Mouse (Mus musculus): ENCODE results near the gene Hgd.

The Hgd gene

GRCm38 (mm10) chr16:37579994-37580393 is at the start of gene Hgd:
TSS of gene Hgd (plus strand) at chr16:37580153.
- no peak for DNase-seq

GRCm38 (mm10) chr16:37530170-37530569 is 49.8 kb upstream of the Hgd start:
- DNase-seq, result no peak

GRCm38 (mm10) chr16:37532046-37532445 is 47.9 kb upstream of the Hgd start:
- DNase-seq, result no peak

DNA sequence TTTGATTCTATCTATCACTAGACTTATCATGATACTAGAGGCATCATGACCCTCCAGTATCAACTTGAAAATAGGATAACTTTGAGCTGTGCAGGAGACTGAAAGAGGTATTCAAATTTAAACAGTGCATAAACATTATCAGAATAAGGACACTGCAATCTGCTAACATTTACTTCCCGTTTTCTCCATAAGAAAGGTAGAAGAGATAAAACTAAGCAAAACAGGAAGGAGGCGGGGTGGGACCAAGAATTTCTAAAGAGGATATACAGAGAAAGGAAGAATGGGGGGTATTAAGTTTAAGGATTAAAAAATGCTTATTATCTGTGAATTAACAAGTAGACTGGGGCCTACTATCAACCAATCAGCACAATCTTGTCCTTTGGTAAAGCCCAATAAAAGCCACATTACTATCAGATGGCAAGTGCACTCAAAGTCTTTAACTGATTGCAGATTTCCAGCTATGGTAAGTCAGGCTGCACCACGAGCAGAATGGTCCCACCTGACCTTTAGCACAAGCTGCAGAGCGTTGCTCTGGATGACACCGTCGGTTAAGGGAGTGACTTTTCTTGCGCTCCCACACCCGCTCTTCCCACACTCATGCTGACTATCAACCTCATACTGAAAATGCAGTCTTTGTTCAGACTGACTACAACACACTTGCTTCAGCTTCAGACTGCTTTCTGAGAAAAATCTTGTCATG is 46.4 kb upstream of the Hgd start:
- no peak for DNase-seq

DNA sequence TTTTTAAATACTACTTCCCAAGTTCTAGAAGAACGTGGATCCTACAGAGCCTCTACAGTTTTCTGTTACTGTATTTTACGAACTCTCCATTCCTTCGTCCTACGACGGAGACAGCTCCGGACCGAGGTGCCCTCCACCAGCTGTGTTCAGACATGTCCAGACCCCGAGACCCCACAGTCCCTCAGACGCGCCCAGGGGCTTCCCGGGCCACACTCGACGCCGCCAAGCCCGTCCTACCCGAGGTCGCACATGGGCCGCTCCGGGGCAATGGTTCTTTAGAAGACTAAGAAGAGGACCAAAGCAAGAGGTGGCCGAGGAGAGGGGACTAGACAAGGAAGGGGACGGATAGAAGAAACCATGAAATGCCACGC is 40.7 kb upstream of the Hgd start:
- no peak for DNase-seq

GRCm38 (mm10) chr16:37539611-37540580 is 40.1 kb upstream of the Hgd start, which contains the start of the genes Gtf2e1 and Rabl3:
TSS of gene Gtf2e1 (minus strand) at chr16:37539789.
TSS of gene Rabl3 (plus strand) at chr16:37539885.
- DNase-seq, result peak; percentile 98

DNA sequence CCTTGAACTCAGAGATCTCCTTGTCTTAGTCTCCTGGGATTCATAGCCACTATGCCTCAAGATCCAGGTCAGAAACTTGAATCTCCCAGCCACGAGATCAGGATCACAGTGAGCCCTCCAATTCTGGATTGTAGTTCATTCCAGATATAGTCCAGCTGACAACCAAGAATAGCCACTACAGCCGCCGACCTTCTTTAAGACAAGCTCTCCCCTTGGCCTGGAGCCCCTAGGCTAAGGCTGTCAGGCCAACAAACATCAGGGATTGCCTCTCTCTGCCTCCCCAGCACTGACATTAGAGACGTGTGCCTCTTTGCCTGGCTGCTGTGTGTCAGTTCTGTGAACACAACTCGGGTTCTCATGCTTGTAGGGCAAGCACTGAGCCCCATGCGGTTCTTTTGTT is 39.2 kb upstream of the Hgd start:
- DNase-seq, result peak; percentile 40

DNA sequence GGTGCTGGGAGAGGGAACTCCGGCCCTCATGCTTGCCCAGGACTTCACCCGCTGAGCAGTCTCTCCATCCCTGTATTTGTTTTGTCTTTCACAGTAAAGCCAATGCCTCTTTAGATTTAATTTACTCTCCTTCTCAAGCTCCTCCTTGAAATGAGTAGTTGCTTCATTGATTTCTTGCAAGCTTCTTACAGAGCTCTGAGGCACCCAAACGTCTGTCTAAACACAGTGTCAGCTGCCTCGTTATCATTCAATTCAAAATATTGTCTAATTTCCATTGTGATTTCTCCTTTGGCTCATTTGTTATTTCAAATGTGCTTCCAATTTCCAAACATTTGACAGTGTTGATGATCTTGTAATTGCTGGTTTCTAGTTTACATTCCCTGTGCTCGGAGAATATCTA is 33.6 kb upstream of the Hgd start:
- no peak for DNase-seq

GRCm38 (mm10) chr16:37550266-37550665 is 29.7 kb upstream of the Hgd start:
- no peak for DNase-seq

- DNase-seq, result no peak
These were observed 29.0 kb upstream of the Hgd start for GRCm38 (mm10) chr16:37550981-37551380.

GRCm38 (mm10) chr16:37552824-37553223 is 27.1 kb upstream of the Hgd start:
- DNase-seq, result no peak

- DNase-seq, result no peak
These were observed 17.5 kb upstream of the Hgd start for GRCm38 (mm10) chr16:37562414-37562813.

DNA sequence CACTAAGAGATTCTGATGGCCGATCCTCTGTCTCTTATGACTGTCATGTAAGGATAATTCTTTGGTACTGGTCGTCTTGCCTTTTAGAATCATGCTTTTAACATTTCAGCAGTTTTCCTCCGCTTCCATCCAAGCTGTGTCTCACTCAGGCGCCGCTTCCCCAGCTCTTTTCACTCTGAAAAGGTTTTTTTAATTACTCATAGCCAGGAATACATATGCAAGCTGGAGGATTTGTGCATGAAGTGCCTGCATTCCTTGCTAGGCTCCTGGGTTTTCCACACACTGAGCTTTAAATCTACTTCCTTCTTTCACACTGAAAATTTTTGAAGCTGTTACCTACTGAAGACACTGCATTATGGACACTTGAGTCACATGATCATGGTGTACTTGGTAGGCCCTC is 17.0 kb upstream of the Hgd start:
- no peak for DNase-seq

- no peak for DNase-seq
These were observed 14.8 kb upstream of the Hgd start for GRCm38 (mm10) chr16:37565117-37565516.

DNA sequence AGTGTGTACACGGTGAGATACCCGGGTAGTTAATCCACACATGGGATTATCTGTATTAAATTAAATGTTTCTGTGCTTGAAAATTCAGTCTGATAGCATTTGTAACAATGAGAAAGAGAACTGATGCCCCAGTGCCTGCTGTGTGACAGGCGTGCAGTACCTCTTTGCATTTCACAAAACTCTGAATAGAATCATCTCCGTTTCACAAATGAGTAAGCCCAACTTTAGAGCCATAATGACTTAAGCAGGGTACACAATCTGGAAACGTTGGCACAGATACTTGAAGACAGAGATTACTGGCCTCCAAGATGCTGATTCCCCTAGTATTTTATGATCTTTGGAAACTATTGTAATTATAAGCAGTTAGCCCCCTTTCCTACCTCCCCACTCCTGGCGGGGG is 13.8 kb upstream of the Hgd start:
- DNase-seq, result no peak

DNA sequence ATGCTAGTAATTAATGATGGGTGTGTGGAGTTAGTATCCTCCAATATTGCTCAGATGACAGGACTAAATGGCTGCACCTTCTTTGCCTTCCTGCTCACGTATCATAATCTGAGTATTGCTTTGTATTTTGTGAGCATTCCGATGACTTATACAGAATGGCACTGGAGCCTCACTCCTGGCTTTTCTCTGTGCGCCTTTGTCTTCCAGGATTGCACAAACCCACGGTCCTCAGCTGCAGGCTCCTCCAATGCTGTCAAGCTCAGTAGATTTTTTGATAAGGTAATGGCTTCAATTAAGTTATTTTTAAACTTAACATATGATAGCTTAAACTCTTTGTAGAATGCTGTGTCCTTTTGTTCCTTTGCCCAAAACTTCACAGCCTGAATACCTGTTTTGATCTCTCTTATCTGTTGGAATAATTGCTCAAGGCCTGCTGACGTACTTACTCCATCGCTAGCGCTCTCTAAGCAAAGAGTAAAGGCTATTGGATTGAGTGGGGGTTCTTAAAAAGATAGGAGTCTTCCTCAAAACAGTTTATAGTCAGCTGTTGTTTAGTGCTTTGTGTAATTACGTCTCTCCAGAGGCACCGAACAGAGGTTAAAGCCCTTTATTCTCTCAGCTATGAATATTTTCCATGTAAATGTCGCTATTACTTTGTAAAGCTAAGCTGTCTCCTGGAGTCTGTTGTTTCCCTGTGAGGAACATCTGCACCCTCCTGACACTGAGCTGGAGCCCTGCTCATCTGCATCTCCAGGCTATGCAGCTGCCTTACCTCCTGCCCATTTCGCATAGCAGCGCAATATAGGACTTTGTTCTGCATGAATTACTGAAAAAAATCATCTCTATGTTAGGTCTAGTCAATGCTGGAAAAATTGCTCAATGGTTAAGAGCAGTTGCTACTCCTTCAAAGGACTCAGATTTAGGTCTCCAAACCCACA is 12.6 kb upstream of the Hgd start:
- DNase-seq, result no peak

- no peak for DNase-seq
These were observed 8.4 kb upstream of the Hgd start for GRCm38 (mm10) chr16:37571554-37571953.

- DNase-seq, result no peak
These were observed 7.7 kb upstream of the Hgd start for GRCm38 (mm10) chr16:37572117-37572754.

DNA sequence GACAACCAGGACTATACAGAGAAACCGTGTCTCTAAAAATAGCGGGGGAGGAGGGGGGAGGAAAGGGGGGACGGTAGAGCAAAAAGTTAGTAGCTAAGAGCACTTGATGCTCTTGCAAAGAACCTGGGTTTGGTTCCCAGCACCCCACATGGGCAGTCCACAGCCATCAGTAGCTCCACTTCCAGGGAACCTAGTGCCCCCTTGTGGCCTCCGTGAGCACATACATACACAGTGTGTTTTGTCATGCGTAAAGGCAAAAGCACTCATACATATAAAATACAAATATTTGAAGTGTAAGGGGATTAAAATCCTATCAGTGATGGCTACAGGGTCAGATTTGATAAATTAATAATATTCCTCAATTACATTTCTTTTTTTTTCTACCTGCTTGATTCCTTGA is 6.9 kb upstream of the Hgd start:
- no peak for DNase-seq

- DNase-seq, result no peak
These were observed 4.6 kb upstream of the Hgd start for GRCm38 (mm10) chr16:37575325-37575724.

DNA sequence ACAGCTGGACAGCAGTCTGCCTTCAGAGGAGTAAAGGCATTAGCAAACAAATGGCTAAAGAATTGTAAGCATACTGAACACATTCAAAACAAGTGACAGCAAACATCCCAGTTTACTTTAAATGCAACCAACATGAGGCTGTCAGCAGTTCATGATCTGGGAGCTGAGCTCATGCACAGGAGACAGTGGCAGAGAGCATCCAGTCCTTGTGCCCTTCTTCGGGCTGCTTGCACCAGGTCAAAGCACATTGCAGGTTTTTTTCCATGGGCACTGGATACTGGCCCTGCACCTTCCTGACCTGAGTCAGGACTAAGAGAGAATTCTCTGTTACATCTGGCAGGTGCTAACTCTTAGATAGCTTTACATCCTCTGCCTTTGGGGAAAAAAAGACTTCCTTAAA is 362 bp upstream of the Hgd start:
- DNase-seq, result no peak

GRCm38 (mm10) chr16:37580651-37581050 is 698 bp downstream of the Hgd start:
- DNase-seq, result no peak
